Mouse (Mus musculus): ENCODE results near the gene Bicral.

DNA sequence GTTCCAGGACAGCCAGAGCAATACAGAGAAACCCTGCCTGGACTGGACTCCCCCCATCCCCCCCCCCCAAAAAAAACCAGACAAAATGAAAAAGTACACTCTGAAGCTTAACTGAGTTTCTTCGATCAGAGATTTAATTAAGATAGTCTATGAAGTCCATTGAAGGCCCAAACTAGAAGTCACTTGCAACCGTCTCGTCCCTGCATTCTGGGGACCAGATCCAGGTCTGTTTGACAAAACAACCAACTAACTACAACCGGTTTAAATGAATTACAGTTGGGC is 2.2 kb downstream of the Bicral start:
- no peak for TF ChIP-seq CTCF (IDR thresholded peaks at IDR 0.05; ENCODE audit: insufficient read depth, low read depth, low read length)
- no peak for TF ChIP-seq POLR2A (IDR thresholded peaks at IDR 0.05; ENCODE audit: insufficient read depth, low read depth, low read length)
